Mouse (Mus musculus) heart, embryonic 12.5 days (tissue): ENCODE measurements around the gene 1700020L24Rik. TPM values are rescaled to one million over a fixed set of nuclear protein-coding genes. Genes with fewer than 3 reads are reported as not detected.

Source experiments
- ATAC-seq: fragments of 200-750 bp; cut with Nextera tagmentation; 2 replicates; pipeline ENCODE4 v1.8.0; 2017; ENCODE audit warnings: moderate TSS enrichment, moderate library complexity; ENCODE audit not compliant: insufficient number of reproducible peaks, low FRiP score
- H3K27ac ChIP-seq: fragments of 300-500 bp; sonication (generic); 2 replicates; pipeline ENCODE4 v1.5.1; 2016; ENCODE audit warnings: mild to moderate bottlenecking, moderate library complexity; ENCODE audit not compliant: poor library complexity, severe bottlenecking
- H3K27me3 ChIP-seq: fragments of 300-500 bp; sonication (generic); replicated peaks from 2 replicates; pipeline ENCODE4 v1.6.1; 2016; ENCODE audit warnings: mild to moderate bottlenecking, moderate library complexity
- H3K36me3 ChIP-seq: fragments of 300-500 bp; sonication (generic); 2 replicates; pipeline ENCODE4 v1.6.1; 2016; ENCODE audit warnings: mild to moderate bottlenecking, moderate library complexity
- H3K4me1 ChIP-seq: fragments of 300-500 bp; sonication (generic); replicated peaks from 2 replicates; pipeline ENCODE4 v1.6.1; 2016; ENCODE audit warnings: mild to moderate bottlenecking
- H3K4me2 ChIP-seq: fragments of 300-500 bp; sonication (generic); 2 replicates; pipeline ENCODE4 v1.6.1; 2016; ENCODE audit warnings: mild to moderate bottlenecking, moderate library complexity
- H3K4me3 ChIP-seq: fragments of 300-500 bp; sonication (generic); 2 replicates; pipeline ENCODE4 v1.5.1; 2016; ENCODE audit warnings: mild to moderate bottlenecking
- H3K9ac ChIP-seq: fragments of 300-500 bp; sonication (generic); 2 replicates; pipeline ENCODE4 v1.6.1; 2016; ENCODE audit warnings: mild to moderate bottlenecking, moderate library complexity
- H3K9me3 ChIP-seq: fragments of 300-500 bp; sonication (generic); replicated peaks from 2 replicates; pipeline ENCODE4 v1.6.1; 2016; ENCODE audit warnings: mild to moderate bottlenecking, moderate library complexity
- WGBS: fragments of 180-500 bp; shearing (Covaris S2); methylation state at CpG from one replicate; pipeline ENCODE4 v1.1.7; 2016; 5-methylcytosine and 5-hydroxymethylcytosine counted together
- polyA plus RNA-seq: library from polyadenylated mRNA; unstranded; fragments of >200 nt; fragmentation: Nextera tagmentation; extraction: Ambion mirVana; gene quantifications from 2 replicates; pipeline ENCODE4 v1.2.1, GENCODE M21; 2016

Gene 1700020L24Rik
- polyA plus RNA-seq = 1.4 and 1.6 TPM in 2 replicates

DNA sequence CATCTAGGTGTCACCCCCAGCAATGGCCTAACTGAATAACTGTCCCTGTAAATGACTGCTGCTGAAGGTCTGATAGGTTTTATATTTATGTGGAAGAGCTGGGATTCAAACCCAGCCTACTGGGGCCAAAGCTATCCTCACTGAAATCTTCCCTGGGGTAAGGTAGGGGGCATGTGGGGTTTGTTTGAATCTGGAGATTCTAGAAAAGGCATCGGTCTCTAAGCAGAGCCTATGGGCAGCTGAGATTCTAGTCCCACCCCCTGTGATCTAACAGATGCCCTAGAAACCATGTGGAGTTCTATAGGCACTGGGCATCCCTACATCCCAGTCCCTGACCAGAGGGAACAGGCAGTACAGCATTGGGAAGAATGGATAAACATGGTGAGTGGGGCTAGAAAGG, at the start of gene 1700020L24Rik:
TSS of gene 1700020L24Rik (plus strand) at position 301 of the 400 bp plus-strand sequence.
- H3K4me2 ChIP-seq = no peak within 1 kb of the TSS
- WGBS = 77% methylated on average over 1 of the region's 1 CpGs
- H3K27me3 ChIP-seq = peaks cover 14% of the 10 kb centered on the region
- no peak within 1 kb of the TSS for H3K27ac ChIP-seq
- ATAC-seq = no peak
- peaks cover 19% of the 10 kb centered on the region for H3K4me1 ChIP-seq
- no peak within 1 kb of the TSS for H3K9ac ChIP-seq
- H3K36me3 ChIP-seq = no peaks in the 10 kb centered on the region
- no peaks in the 10 kb centered on the region for H3K9me3 ChIP-seq
- H3K4me3 ChIP-seq = no peak within 1 kb of the TSS

DNA sequence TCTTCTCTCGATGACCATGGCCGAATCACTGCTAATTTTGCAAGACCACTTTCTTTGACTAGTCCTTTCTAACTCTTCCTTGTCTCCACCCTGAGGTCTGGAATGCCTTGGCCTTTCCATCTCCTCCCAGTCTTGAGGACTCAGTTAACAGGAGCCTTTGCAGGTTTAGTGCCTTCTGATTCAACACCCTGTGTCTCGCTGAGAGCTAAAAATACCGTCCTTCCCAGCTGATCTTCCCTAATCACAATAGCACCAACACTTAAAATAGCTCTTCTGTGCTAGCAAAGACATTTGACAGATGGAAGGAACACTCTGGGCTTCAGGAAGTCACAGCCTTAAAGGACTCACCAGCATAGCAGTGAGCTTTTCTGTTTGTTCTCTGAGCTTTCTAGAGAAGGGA, 44.4 kb upstream of the 1700020L24Rik start:
- WGBS = 46% methylated on average over 4 of the region's 4 CpGs
- ATAC-seq = 0 out of 2 replicates have a peak, but pooled peaks have one; percentile 57
- Histone ChIP-seq H3K9me3 (no peaks in the 10 kb centered on the region), H3K4me2 (peak overlapping the region; percentile 41), H3K9ac (no peak overlapping the region), H3K4me1 (peaks cover 36% of the 10 kb centered on the region), H3K27me3 (no peaks in the 10 kb centered on the region), H3K27ac (peak overlapping the region; percentile 95), H3K36me3 (peaks cover 51% of the 10 kb centered on the region), H3K4me3 (no peak overlapping the region)

DNA sequence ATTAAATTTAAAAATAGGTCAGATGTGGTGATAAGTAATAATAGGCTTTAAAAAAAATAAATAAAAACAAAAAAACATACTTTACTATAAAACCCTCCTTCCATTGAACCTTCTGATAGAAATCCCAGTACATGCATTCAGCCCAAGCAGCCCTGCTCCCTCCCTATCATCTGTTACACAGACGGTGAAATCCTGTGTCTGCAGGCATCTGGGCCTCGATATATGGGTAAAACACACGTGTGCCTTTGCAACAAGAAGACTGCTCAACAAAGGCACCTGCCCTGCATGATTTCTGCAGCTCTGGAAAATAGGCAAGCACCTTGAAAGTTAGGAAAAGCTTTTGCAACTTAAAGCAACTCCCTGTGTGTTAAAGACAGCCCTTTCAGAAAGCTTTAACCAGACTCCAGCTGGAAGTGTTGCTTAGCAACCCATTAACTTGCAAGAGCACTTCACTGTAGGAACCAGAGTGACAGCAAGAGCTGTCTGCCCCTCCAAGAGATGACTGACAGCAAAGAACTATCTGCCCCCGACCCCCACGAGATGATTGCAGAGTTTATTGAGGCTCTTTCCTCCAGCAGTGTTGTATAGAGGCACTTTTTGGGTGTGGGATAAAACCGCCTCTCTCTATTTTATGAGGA, 42.6 kb upstream of the 1700020L24Rik start:
- H3K36me3 ChIP-seq = peaks cover 48% of the 10 kb centered on the region
- H3K4me3 ChIP-seq = no peak overlapping the region
- peaks cover 36% of the 10 kb centered on the region for H3K4me1 ChIP-seq
- peak overlapping the region; percentile 71 for H3K27ac ChIP-seq
- no peaks in the 10 kb centered on the region for H3K9me3 ChIP-seq
- peak overlapping the region; percentile 46; the same call in 1 of the 2 replicates for H3K9ac ChIP-seq
- H3K27me3 ChIP-seq = no peaks in the 10 kb centered on the region
- WGBS = 35% methylated on average over 6 of the region's 6 CpGs
- no peak for ATAC-seq
- H3K4me2 ChIP-seq = peak overlapping the region; percentile 21

GRCm38 (mm10) chr11:83397626-83398025, 39.9 kb upstream of the 1700020L24Rik start:
- peaks cover 47% of the 10 kb centered on the region for H3K36me3 ChIP-seq
- 85% methylated on average over 7 of the region's 7 CpGs for WGBS
- ATAC-seq = no peak
- H3K4me2 ChIP-seq = no peak overlapping the region
- H3K4me1 ChIP-seq = peaks cover 26% of the 10 kb centered on the region
- no peaks in the 10 kb centered on the region for H3K27me3 ChIP-seq
- no peaks in the 10 kb centered on the region for H3K9me3 ChIP-seq
- H3K27ac ChIP-seq = no peak overlapping the region
- H3K9ac ChIP-seq = no peak overlapping the region
- no peak overlapping the region for H3K4me3 ChIP-seq

DNA sequence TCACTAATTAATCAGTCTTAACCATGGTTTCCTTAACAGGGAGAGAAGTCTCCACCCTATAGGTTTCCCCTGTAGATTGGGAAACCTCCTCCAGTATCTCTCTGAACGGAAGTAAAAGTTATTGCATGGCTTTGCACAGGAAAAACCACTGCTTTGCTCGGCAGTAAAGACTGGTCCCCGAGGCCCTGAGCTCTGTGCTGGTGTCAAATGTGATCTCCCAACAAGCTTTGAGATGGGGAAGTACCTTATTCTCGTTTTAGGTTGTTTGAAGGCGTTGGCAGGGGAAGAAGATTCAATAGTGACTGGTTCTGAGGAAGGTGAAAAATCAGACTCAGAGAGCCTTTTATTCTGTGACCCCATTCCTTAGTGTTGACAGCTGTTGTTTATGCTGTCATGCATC, 38.8 kb upstream of the 1700020L24Rik start:
- Histone ChIP-seq H3K27ac (no peak overlapping the region), H3K4me3 (no peak overlapping the region), H3K9me3 (no peaks in the 10 kb centered on the region), H3K9ac (no peak overlapping the region), H3K27me3 (no peaks in the 10 kb centered on the region), H3K36me3 (peaks cover 56% of the 10 kb centered on the region), H3K4me2 (no peak overlapping the region), H3K4me1 (peaks cover 24% of the 10 kb centered on the region)
- ATAC-seq = no peak
- 75% methylated on average over 5 of the region's 5 CpGs for WGBS

DNA sequence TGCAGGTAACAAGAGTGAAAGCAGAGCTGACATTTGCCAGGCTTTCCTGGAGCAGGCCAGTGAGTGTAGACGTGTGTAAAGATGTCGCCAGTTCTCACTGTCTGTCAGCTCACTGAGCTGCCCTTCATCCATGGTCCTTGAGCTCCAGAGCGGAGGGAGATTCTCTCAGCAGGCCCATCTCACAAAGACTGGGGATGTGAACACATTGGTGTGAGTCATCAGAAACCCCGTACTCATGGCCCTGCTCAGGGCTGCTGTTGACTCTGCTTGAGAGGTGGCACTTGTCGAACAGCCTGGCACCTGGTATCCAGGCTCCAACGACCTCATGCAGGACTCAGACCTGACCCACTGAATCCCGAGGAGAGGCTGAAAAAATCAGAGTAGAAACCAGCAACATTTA, 33.7 kb upstream of the 1700020L24Rik start:
- Histone ChIP-seq H3K36me3 (peaks cover 37% of the 10 kb centered on the region), H3K27ac (no peak overlapping the region; the same call in 1 of the 2 replicates), H3K4me2 (no peak overlapping the region), H3K9ac (no peak overlapping the region), H3K4me3 (no peak overlapping the region), H3K27me3 (no peaks in the 10 kb centered on the region), H3K9me3 (no peaks in the 10 kb centered on the region), H3K4me1 (peaks cover 41% of the 10 kb centered on the region)
- no peak for ATAC-seq
- 57% methylated on average over 7 of the region's 7 CpGs for WGBS

DNA sequence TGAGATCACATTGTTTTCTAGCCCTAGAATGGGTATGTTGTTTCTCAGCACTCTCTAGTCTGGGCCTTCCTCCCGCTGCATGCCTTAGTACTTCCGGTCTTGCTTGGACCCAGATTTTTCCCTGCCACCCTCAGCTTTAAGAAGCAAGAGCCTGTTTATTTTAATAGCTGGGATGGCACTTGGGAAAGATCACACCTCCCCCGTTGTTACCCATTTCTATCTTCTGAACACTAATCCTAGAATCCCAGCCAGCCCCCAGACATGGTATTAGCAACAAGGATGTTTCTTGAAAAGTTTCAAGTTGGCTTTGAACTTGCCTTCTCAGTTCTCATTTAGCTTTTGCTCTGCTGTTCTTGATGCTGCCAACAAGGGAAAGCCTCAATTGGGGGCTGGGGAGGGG, 31.1 kb upstream of the 1700020L24Rik start:
- no peaks in the 10 kb centered on the region for H3K9me3 ChIP-seq
- H3K27ac ChIP-seq = no peak overlapping the region
- no peak for ATAC-seq
- H3K9ac ChIP-seq = no peak overlapping the region
- H3K4me1 ChIP-seq = peaks cover 54% of the 10 kb centered on the region
- no peak overlapping the region for H3K4me3 ChIP-seq
- peaks cover 24% of the 10 kb centered on the region for H3K36me3 ChIP-seq
- 0 out of 2 replicates have a peak, but pooled peaks cover 4% of the 10 kb centered on the region for H3K27me3 ChIP-seq
- no peak overlapping the region for H3K4me2 ChIP-seq
- 47% methylated on average over 3 of the region's 3 CpGs for WGBS

GRCm38 (mm10) chr11:83408242-83408641, 29.2 kb upstream of the 1700020L24Rik start:
- Histone ChIP-seq H3K9me3 (no peaks in the 10 kb centered on the region), H3K27me3 (peaks cover 22% of the 10 kb centered on the region; the same call in 1 of the 2 replicates), H3K4me2 (no peak overlapping the region), H3K4me3 (no peak overlapping the region), H3K27ac (no peak overlapping the region), H3K36me3 (peaks cover 14% of the 10 kb centered on the region), H3K9ac (no peak overlapping the region), H3K4me1 (peaks cover 50% of the 10 kb centered on the region)
- no peak for ATAC-seq
- WGBS = 55% methylated on average over 8 of the region's 8 CpGs

DNA sequence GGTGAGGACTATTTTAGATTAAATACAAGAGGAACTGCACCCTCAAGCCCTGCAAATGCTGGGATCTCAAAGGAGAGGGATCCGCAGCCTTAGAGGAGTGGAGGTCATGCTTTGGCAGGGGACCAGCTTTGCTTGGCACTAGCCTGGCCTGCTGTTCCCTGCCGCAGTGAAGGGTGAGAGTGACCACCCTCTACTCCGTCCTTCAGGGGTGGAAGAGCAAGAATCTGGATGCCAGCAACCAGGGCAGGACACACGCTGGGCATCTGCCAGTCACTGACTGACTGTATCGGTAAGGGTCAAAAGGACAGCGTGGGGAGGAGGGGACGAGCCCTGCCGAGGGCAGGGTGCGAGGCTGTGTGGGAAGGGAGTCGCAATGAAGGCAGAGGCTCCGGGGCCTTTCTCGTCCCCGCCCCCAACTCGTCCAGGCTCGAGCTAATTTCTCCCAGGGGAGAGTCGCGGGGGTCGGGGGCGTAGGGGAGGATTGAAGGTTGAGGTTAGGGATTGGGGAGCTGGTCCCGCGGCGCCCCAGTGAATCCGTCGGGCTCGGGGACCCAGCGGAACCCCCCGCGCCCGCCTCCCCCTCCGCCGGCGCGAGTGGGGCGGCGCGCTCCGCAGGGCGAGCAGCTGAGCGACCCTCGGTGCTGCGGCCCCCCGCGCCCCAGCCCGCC, 28.3 kb upstream of the 1700020L24Rik start, which contains the start of gene Rasl10b:
TSS of gene Rasl10b (plus strand) at position 51 of the 668 bp plus-strand sequence.
- Histone ChIP-seq H3K4me2 (peak within 1 kb of the TSS; percentile 94), H3K4me3 (peak within 1 kb of the TSS; percentile 97), H3K9ac (peak within 1 kb of the TSS; percentile 91), H3K4me1 (peaks cover 47% of the 10 kb centered on the region), H3K27ac (peak within 1 kb of the TSS; percentile 67), H3K9me3 (no peaks in the 10 kb centered on the region), H3K36me3 (peaks cover 8% of the 10 kb centered on the region), H3K27me3 (peaks cover 31% of the 10 kb centered on the region; the same call in 1 of the 2 replicates)
- WGBS = 2% methylated on average over 41 of the region's 44 CpGs
- ATAC-seq = peak; percentile 68

DNA sequence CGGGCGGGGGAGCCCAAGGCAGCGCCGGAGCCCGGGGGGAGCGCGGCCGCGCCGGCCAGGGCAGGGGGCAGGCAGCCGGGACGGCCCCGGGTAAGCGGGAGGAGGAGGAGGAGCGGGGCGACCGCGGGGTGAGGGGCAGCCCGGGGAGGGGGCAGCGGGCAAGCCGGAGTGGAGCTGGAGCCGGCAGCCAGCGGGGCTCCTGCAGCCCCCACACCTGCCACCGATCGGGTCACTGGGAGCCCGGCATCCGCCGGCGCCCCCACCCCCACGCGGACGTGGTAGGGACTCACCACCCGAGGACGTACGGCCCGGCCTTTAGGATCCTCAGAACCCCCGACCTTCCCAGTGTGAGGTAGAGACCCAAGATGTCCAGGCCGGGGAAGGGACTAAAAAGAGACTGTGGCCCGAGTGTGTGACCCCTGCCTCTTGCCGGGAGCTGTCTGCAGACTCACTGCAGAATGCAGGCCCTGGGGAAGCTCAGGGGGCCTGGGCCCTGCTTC, 27.6 kb upstream of the 1700020L24Rik start:
- Histone ChIP-seq H3K4me1 (peaks cover 47% of the 10 kb centered on the region), H3K27me3 (peaks cover 31% of the 10 kb centered on the region; the same call in 1 of the 2 replicates), H3K9ac (peak overlapping the region; percentile 91), H3K4me2 (peak overlapping the region; percentile 94), H3K4me3 (peak overlapping the region; percentile 97), H3K27ac (peak overlapping the region; percentile 67), H3K36me3 (0 out of 2 replicates have a peak, but pooled peaks cover 3% of the 10 kb centered on the region), H3K9me3 (no peaks in the 10 kb centered on the region)
- under 1% methylated on average over 26 of the region's 40 CpGs for WGBS
- peak; percentile 43 for ATAC-seq

DNA sequence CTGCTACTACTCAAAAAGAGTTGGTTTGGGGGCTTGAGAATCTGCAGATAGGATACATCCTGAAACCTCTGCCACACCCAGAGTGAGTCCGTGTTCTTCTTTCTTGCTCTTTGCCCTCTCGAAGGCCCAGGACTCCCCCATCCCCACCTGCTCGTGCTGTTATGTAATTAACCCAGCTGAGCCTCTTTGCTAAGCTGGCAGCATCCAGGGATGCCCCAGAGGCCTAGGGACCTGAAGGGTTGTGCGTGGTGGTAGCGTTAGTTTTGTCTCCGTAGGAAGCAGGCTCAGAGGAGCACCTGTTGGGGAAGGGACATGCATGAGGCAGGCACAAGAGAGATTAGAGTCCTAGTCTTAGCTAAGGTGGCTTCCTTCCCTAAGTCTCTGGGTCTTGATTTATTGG, 27.0 kb upstream of the 1700020L24Rik start:
- Histone ChIP-seq H3K9ac (peak overlapping the region; percentile 91), H3K4me3 (peak overlapping the region; percentile 97), H3K9me3 (no peaks in the 10 kb centered on the region), H3K4me1 (peaks cover 44% of the 10 kb centered on the region), H3K27me3 (peaks cover 31% of the 10 kb centered on the region; the same call in 1 of the 2 replicates), H3K27ac (no peak overlapping the region), H3K4me2 (peak overlapping the region; percentile 94), H3K36me3 (0 out of 2 replicates have a peak, but pooled peaks cover 3% of the 10 kb centered on the region)
- no peak for ATAC-seq
- 51% methylated on average over 6 of the region's 6 CpGs for WGBS
